ENCODE assay signal across 12 mouse cellular contexts in the genomic region with DNA sequence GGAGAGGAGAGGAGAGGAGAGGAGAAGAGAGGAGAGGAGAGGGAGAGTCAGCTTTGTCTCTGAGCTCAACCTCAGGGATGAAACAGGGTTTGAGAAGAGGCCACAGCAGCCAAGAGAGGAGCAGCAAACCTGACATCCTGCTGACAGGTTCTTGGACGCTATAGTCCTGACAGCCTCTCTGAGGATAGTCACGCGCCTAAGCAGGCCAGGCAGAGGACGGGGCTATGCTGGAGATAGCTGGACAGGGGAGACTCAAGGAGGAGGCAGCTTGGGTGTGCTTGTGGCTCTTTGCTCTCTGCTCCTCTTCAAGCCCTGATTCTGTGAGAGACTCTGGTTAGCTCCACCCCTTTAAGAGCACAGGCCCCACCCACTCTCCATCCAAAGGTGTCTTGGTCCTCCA. TPM values are rescaled to one million over a fixed set of nuclear protein-coding genes. Genes with fewer than 3 reads are reported as not detected.
"Had no signal": no experiment of that assay in that cellular context is flagged by ENCODE, and none has a peak within 500 bp of the region (broad histone marks: within the 10 kb centered on the region; RNA-seq: fewer than 3 reads in every experiment).

No protein-coding gene starts in this region.

- H3K27ac ChIP-seq: layer of hippocampus, adult 2 months; limb, embryonic 13.5 days; liver, embryonic 14.5 days; midbrain, embryonic 13.5 days; stomach, postnatal 0 days had no signal

- H3K36me3 ChIP-seq: limb, embryonic 13.5 days; midbrain, embryonic 13.5 days had no signal

- H3K4me3 ChIP-seq: layer of hippocampus, adult 2 months; limb, embryonic 13.5 days; midbrain, embryonic 13.5 days had no signal

- H3K27me3 ChIP-seq: limb, embryonic 13.5 days; midbrain, embryonic 13.5 days had no signal

- H3K9ac ChIP-seq: limb, embryonic 13.5 days; liver, embryonic 14.5 days; midbrain, embryonic 13.5 days had no signal

- DNase-seq: kidney, postnatal 10 days; kidney, postnatal 4 days; left cerebral cortex, postnatal 4 days; lung, adult 18-20 months; lung, postnatal 36 days had no signal

- ATAC-seq: midbrain, embryonic 13.5 days had no signal

- H3K9me3 ChIP-seq: limb, embryonic 13.5 days; midbrain, embryonic 13.5 days had no signal

- H3K4me1 ChIP-seq: limb, embryonic 13.5 days had no signal

- H3K4me2 ChIP-seq: limb, embryonic 13.5 days; midbrain, embryonic 13.5 days had no signal

RNA-seq across cellular contexts. Expression of a gene that starts 14.9 kb away (rescaled TPM):
- total RNA-seq: liver, adult 2 months; megakaryocyte progenitor cell, adult 5-6 weeks had no signal
- polyA plus RNA-seq: liver, adult 2 months had no signal
